Mouse (Mus musculus) heart, embryonic 11.5 days (tissue): ENCODE measurements at regions not wholly inside any gene's neighbourhood (a gene's known extent, or its start where the extent isn't known, plus 50 kb on each side); places are given as distances from the start of the nearest gene placed in this dataset.

Experiments used
- ATAC-seq: fragments of 200-750 bp; cut with Nextera tagmentation; replicated peaks from 2 replicates; pipeline ENCODE4 v1.8.0; 2017; ENCODE audit warnings: moderate library complexity; ENCODE audit not compliant: insufficient number of reproducible peaks, low FRiP score, low TSS enrichment
- H3K27ac ChIP-seq: fragments of 300-500 bp; sonication (generic); 2 replicates; pipeline ENCODE4 v1.5.1; 2014; ENCODE audit warnings: mild to moderate bottlenecking, low read depth, low read length
- H3K27me3 ChIP-seq: fragments of 300-500 bp; sonication (generic); 2 replicates; pipeline ENCODE4 v1.6.1; 2014; ENCODE audit warnings: mild to moderate bottlenecking, low read length, mixed read lengths; ENCODE audit not compliant: control insufficient read depth, insufficient read depth
- H3K36me3 ChIP-seq: fragments of 300-500 bp; sonication (generic); 2 replicates; pipeline ENCODE4 v1.6.1; 2014; ENCODE audit warnings: mild to moderate bottlenecking, low read length, moderate library complexity, mixed read lengths; ENCODE audit not compliant: control insufficient read depth, insufficient read depth
- H3K4me1 ChIP-seq: fragments of 300-500 bp; sonication (generic); 2 replicates; pipeline ENCODE4 v1.6.1; 2014; ENCODE audit warnings: low read length; ENCODE audit not compliant: control insufficient read depth, insufficient read depth
- H3K4me2 ChIP-seq: fragments of 300-500 bp; sonication (generic); 2 replicates; pipeline ENCODE4 v1.6.1; 2014; ENCODE audit warnings: mild to moderate bottlenecking, moderate library complexity
- H3K4me3 ChIP-seq: fragments of 300-500 bp; sonication (generic); 2 replicates; pipeline ENCODE4 v1.5.1; 2014; ENCODE audit warnings: low read depth, low read length
- H3K9ac ChIP-seq: fragments of 300-500 bp; sonication (generic); 2 replicates; pipeline ENCODE4 v1.6.1; 2014; ENCODE audit warnings: mild to moderate bottlenecking, low read depth, low read length, moderate library complexity
- H3K9me3 ChIP-seq: fragments of 300-500 bp; sonication (generic); replicated peaks from 2 replicates; pipeline ENCODE4 v1.6.1; 2016; ENCODE audit warnings: low read length; ENCODE audit not compliant: control insufficient read depth
- WGBS: fragments of 180-500 bp; shearing (Covaris S2); extraction: QIAGEN DNeasy Blood & Tissue Kit; methylation state at CpG from one replicate; pipeline ENCODE4 v1.1.7; 2014; ENCODE audit not compliant: insufficient replicate concordance; 5-methylcytosine and 5-hydroxymethylcytosine counted together

- 28% methylated on average over 5 of the region's 5 CpGs for WGBS
- Histone ChIP-seq H3K4me2 (no peak overlapping the region), H3K9me3 (no peaks in the 10 kb centered on the region), H3K4me3 (no peak overlapping the region), H3K27ac (no peak overlapping the region), H3K27me3 (no peaks in the 10 kb centered on the region), H3K36me3 (no peaks in the 10 kb centered on the region), H3K9ac (no peak overlapping the region), H3K4me1 (no peaks in the 10 kb centered on the region)
- ATAC-seq: no peak
Observed at GRCm38 (mm10) chr14:88278327-88278726, 192.9 kb downstream of the Pcdh20 start.

GRCm38 (mm10) chr14:88264771-88265170 is 206.4 kb downstream of the Pcdh20 start:
- Histone ChIP-seq H3K4me2 (no peak overlapping the region), H3K27ac (no peak overlapping the region), H3K4me1 (no peaks in the 10 kb centered on the region), H3K4me3 (no peak overlapping the region), H3K27me3 (no peaks in the 10 kb centered on the region), H3K36me3 (no peaks in the 10 kb centered on the region), H3K9ac (no peak overlapping the region), H3K9me3 (no peaks in the 10 kb centered on the region)
- ATAC-seq: no peak

GRCm38 (mm10) chr14:88259034-88259433 is 212.2 kb downstream of the Pcdh20 start:
- no peak overlapping the region for H3K27ac ChIP-seq
- H3K9me3 ChIP-seq: no peaks in the 10 kb centered on the region
- H3K4me2 ChIP-seq: no peak overlapping the region
- no peaks in the 10 kb centered on the region for H3K27me3 ChIP-seq
- no peak overlapping the region for H3K4me3 ChIP-seq
- ATAC-seq: no peak
- H3K9ac ChIP-seq: no peak overlapping the region
- no peaks in the 10 kb centered on the region for H3K36me3 ChIP-seq
- no peaks in the 10 kb centered on the region for H3K4me1 ChIP-seq

DNA sequence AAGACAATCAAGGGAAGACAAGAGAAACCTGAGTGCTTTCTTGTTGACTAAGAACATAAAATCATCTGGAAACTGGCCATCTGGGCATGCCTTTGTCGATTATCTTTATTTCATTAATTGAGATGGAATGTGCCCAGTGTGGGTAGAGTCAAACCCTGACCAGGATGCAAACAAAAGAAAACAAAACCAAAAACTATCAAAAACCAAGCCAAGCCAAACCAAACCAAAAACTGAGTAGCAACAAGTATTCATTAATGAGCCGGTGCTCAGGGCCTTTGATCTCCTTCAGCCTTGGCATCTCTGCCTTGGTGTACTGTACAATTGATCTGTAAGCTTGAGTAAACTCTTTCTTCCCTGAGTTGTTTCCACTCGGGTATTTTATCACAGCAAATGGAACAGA is 216.1 kb downstream of the Pcdh20 start:
- Histone ChIP-seq H3K27me3 (no peaks in the 10 kb centered on the region), H3K4me1 (no peaks in the 10 kb centered on the region), H3K9me3 (no peaks in the 10 kb centered on the region), H3K4me2 (no peak overlapping the region), H3K9ac (no peak overlapping the region), H3K36me3 (no peaks in the 10 kb centered on the region), H3K4me3 (no peak overlapping the region), H3K27ac (no peak overlapping the region)
- 70% methylated on average over 3 of the region's 3 CpGs for WGBS
- no peak for ATAC-seq
